Mouse (Mus musculus) heart, adult 2 months (tissue): ENCODE results near the gene Lactb. TPM values are rescaled to one million over a fixed set of nuclear protein-coding genes. Genes with fewer than 3 reads are reported as not detected.

ENCODE experiments used
- DNase-seq, 2 experiments: peaks; one replicate each; pipeline ENCODE4 v3.0.0; 2021
- H3K27ac ChIP-seq: fragments of 200-600 bp; 2 replicates; pipeline ENCODE4 v1.8.1; 2022
- H3K27me3 ChIP-seq: fragments of 200-500 bp; 2 replicates; pipeline ENCODE4 v1.6.1; 2012; ENCODE audit warnings: mild to moderate bottlenecking, low read length, inconsistent platforms, mixed read lengths; ENCODE audit not compliant: control insufficient read depth, insufficient read depth
- H3K36me3 ChIP-seq: fragments of 200-500 bp; 2 replicates; pipeline ENCODE4 v1.6.1; 2012; ENCODE audit warnings: low read length, inconsistent platforms; ENCODE audit not compliant: control insufficient read depth, insufficient read depth
- H3K4me1 ChIP-seq: fragments of 200-500 bp; 2 replicates; pipeline ENCODE4 v1.6.1; 2011; ENCODE audit warnings: low read length; ENCODE audit not compliant: control insufficient read depth, insufficient read depth
- H3K4me3 ChIP-seq: fragments of 200-600 bp; 2 replicates; pipeline ENCODE4 v1.8.1; 2022
- H3K79me2 ChIP-seq: fragments of 200-500 bp; replicated peaks from 2 replicates; pipeline ENCODE4 v1.6.1; 2012; ENCODE audit warnings: mild to moderate bottlenecking, inconsistent platforms, low read length, moderate library complexity, mixed read lengths; ENCODE audit not compliant: control insufficient read depth, insufficient read depth
- H3K9ac ChIP-seq: fragments of 200-500 bp; 2 replicates; pipeline ENCODE4 v1.6.1; 2012; ENCODE audit warnings: low read depth, mild to moderate bottlenecking, control low read depth, inconsistent platforms, low read length, mixed read lengths
- CTCF ChIP-seq: fragments of 200-600 bp; IDR thresholded peaks from 2 replicates; pipeline ENCODE4 v1.8.1; 2022; ENCODE audit warnings: antibody characterized with exemption, mild to moderate bottlenecking, moderate library complexity
- EP300 ChIP-seq: fragments of 200-500 bp; IDR thresholded peaks from 2 replicates; pipeline ENCODE4 v1.6.1; 2011; ENCODE audit warnings: low read depth, low read length, control low read depth; ENCODE audit not compliant: insufficient read depth
- POLR2A ChIP-seq: fragments of 200-500 bp; IDR thresholded peaks from 2 replicates; pipeline ENCODE4 v1.6.1; 2011; ENCODE audit warnings: mild to moderate bottlenecking, low read depth, low read length, control low read depth; ENCODE audit not compliant: insufficient read depth
- WGBS: fragments of 180-500 bp; shearing (Covaris S2); methylation state at CpG from one replicate; pipeline ENCODE4 v1.1.7; 2018; 5-methylcytosine and 5-hydroxymethylcytosine counted together
- intact Hi-C: fragments of 180-260 bp; cut with DNase I; formaldehyde crosslinking; loops from one replicate; pipeline ENCODE4 v1.15.1; 2025
- polyA plus RNA-seq: library from polyadenylated mRNA; depleted of rRNA; stranded (reverse); fragments of >200 nt; gene quantifications from 2 replicates; pipeline ENCODE4 v1.2.3, GENCODE M21; 2012; rRNA removed
- total RNA-seq, 2 experiments: library from RNA; stranded (reverse); gene quantifications; 2 replicates each; pipeline ENCODE4 v1.2.3; 2021

Lactb gene
- total and polyA plus RNA-seq, 3 experiments: 6.8 to 20.6 (median 20.4) TPM

GRCm38 (mm10) chr9:66912304-66912703 is 63.0 kb downstream of the Lactb start:
- no peak for DNase-seq
- no peak overlapping the region for H3K27ac ChIP-seq
- peaks cover 5% of the 10 kb centered on the region; the same call in 1 of the 2 replicates for H3K79me2 ChIP-seq
- H3K36me3 ChIP-seq: peaks cover 15% of the 10 kb centered on the region
- no peaks in the 10 kb centered on the region for H3K27me3 ChIP-seq
- TF ChIP-seq POLR2A (no peak), EP300 (no peak), CTCF (no peak)
- no peak overlapping the region for H3K9ac ChIP-seq
- H3K4me3 ChIP-seq: no peak overlapping the region
- H3K4me1 ChIP-seq: peaks cover 14% of the 10 kb centered on the region
- intact Hi-C loops: no loop called here

GRCm38 (mm10) chr9:66910677-66911076 is 64.6 kb downstream of the Lactb start:
- no peak overlapping the region for H3K9ac ChIP-seq
- no peak overlapping the region for H3K4me3 ChIP-seq
- H3K27me3 ChIP-seq: no peaks in the 10 kb centered on the region
- peaks cover 5% of the 10 kb centered on the region; the same call in 1 of the 2 replicates for H3K79me2 ChIP-seq
- TF ChIP-seq EP300: no peak
- TF ChIP-seq CTCF: no peak
- TF ChIP-seq POLR2A: no peak
- WGBS: 98% methylated on average over 5 of the region's 5 CpGs
- H3K4me1 ChIP-seq: peaks cover 15% of the 10 kb centered on the region
- DNase-seq: no peak
- no peak overlapping the region for H3K27ac ChIP-seq
- intact Hi-C loops: no loop called here
- peaks cover 8% of the 10 kb centered on the region for H3K36me3 ChIP-seq

- TF ChIP-seq EP300 (no peak), CTCF (no peak), POLR2A (no peak)
Measured at GRCm38 (mm10) chr9:66909922-66910321, 65.4 kb downstream of the Lactb start.

GRCm38 (mm10) chr9:66907746-66908397 is 67.4 kb downstream of the Lactb start:
- intact Hi-C loops: no loop called here
- H3K9ac ChIP-seq: no peak overlapping the region
- H3K79me2 ChIP-seq: peaks cover 3% of the 10 kb centered on the region; the same call in 1 of the 2 replicates
- DNase-seq: no peak
- no peak overlapping the region for H3K4me3 ChIP-seq
- TF ChIP-seq EP300 (no peak), CTCF (no peak), POLR2A (no peak)
- no peak overlapping the region for H3K27ac ChIP-seq
- WGBS: 92% methylated on average over 5 of the region's 5 CpGs
- H3K27me3 ChIP-seq: no peaks in the 10 kb centered on the region
- H3K4me1 ChIP-seq: peaks cover 10% of the 10 kb centered on the region
- no peaks in the 10 kb centered on the region; the same call in 1 of the 2 replicates for H3K36me3 ChIP-seq

More at GRCm38 (mm10) chr9:66909922-66910321, 65.4 kb downstream of the Lactb start:
- Histone ChIP-seq H3K79me2 (peaks cover 5% of the 10 kb centered on the region; the same call in 1 of the 2 replicates), H3K36me3 (peaks cover 4% of the 10 kb centered on the region), H3K27me3 (no peaks in the 10 kb centered on the region), H3K4me1 (peaks cover 13% of the 10 kb centered on the region), H3K9ac (no peak overlapping the region), H3K27ac (no peak overlapping the region), H3K4me3 (no peak overlapping the region)
- DNase-seq: no peak
- intact Hi-C loops: no loop called here
- WGBS: 82% methylated on average over 7 of the region's 7 CpGs

- no peaks in the 10 kb centered on the region for H3K27me3 ChIP-seq
- intact Hi-C loops: no loop called here
- no peak overlapping the region for H3K4me3 ChIP-seq
- TF ChIP-seq POLR2A: no peak
- no peak for TF ChIP-seq CTCF
- no peak for TF ChIP-seq EP300
- DNase-seq: no peak
- H3K9ac ChIP-seq: no peak overlapping the region
- H3K27ac ChIP-seq: no peak overlapping the region
- peaks cover 3% of the 10 kb centered on the region; the same call in 1 of the 2 replicates for H3K79me2 ChIP-seq
- H3K36me3 ChIP-seq: no peaks in the 10 kb centered on the region; the same call in 1 of the 2 replicates
- 69% methylated on average over 8 of the region's 8 CpGs for WGBS
- peaks cover 10% of the 10 kb centered on the region for H3K4me1 ChIP-seq
Measured at GRCm38 (mm10) chr9:66907126-66907525, 68.2 kb downstream of the Lactb start.

- 79% methylated on average over 9 of the region's 9 CpGs for WGBS
- TF ChIP-seq CTCF (no peak), POLR2A (no peak), EP300 (no peak)
- H3K27ac ChIP-seq: no peak overlapping the region
- no peak for DNase-seq
- H3K4me1 ChIP-seq: peaks cover 10% of the 10 kb centered on the region
- H3K4me3 ChIP-seq: no peak overlapping the region
- no peaks in the 10 kb centered on the region for H3K27me3 ChIP-seq
- intact Hi-C loops: no loop called here
- H3K9ac ChIP-seq: no peak overlapping the region
- H3K36me3 ChIP-seq: no peaks in the 10 kb centered on the region; the same call in 1 of the 2 replicates
- H3K79me2 ChIP-seq: peaks cover 3% of the 10 kb centered on the region; the same call in 1 of the 2 replicates
Measured at GRCm38 (mm10) chr9:66905990-66906389, 69.3 kb downstream of the Lactb start.

Other genes starting within 250 kb of the Lactb start
- gene Aph1b, start 180.0 kb downstream of the Lactb start, total RNA-seq: 1 to 10 TPM; 4.3 to 5.2 TPM
- gene Aph1b, start 180.0 kb downstream of the Lactb start, polyA plus RNA-seq: 2.3 and 5.4 TPM in 2 replicates
- under 1 TPM; 0.14 to 0.16 TPM for gene Gm10647, start 178.4 kb downstream of the Lactb start, total RNA-seq
- gene Gm10647, start 178.4 kb downstream of the Lactb start, polyA plus RNA-seq: 0.10 and 0.26 TPM in 2 replicates
- gene Aph1c, start 140.8 kb downstream of the Lactb start, total RNA-seq: 1 to 10 TPM; 1.1 to 1.2 TPM
- gene Aph1c, start 140.8 kb downstream of the Lactb start, polyA plus RNA-seq: 0.43 and 2.4 TPM in 2 replicates
- 1 to 10 TPM; 8.5 to 9.8 TPM for gene Rab8b, start 55.8 kb downstream of the Lactb start, total RNA-seq
- 5.5 and 10.0 TPM in 2 replicates for gene Rab8b, start 55.8 kb downstream of the Lactb start, polyA plus RNA-seq
- 100 to 1,000 TPM; 157 to 180 TPM for gene Rps27l, start 29.4 kb downstream of the Lactb start, total RNA-seq
- 53.5 and 79.3 TPM in 2 replicates for gene Rps27l, start 29.4 kb downstream of the Lactb start, polyA plus RNA-seq
- gene Tpm1, start 73.9 kb upstream of the Lactb start, total RNA-seq: over 10,000 TPM in 1 of 2 experiments, 1,000 to 10,000 TPM in 1; 9,950 to 10,380 TPM
- gene Tpm1, start 73.9 kb upstream of the Lactb start, polyA plus RNA-seq: 5,659 and 10,700 TPM in 2 replicates